Mouse (Mus musculus) heart, embryonic 16.5 days (tissue): Measurements from ENCODE around the gene Obox5. TPM values are rescaled to one million over a fixed set of nuclear protein-coding genes. Genes with fewer than 3 reads are reported as not detected.
"Not testable (repeated sequence)": the region's sequence is repeated elsewhere in the genome, so short reads cannot be mapped to it uniquely, and the experiment has no call there.

Experiments
- ATAC-seq: fragments of 200-750 bp; cut with Nextera tagmentation; replicated peaks from 2 replicates; pipeline ENCODE4 v1.8.0; 2017; ENCODE audit warnings: moderate number of reproducible peaks; ENCODE audit not compliant: insufficient read depth, low FRiP score; ENCODE audit errors: extremely low read depth
- H3K27ac ChIP-seq: fragments of 300-500 bp; sonication (generic); 2 replicates; pipeline ENCODE4 v1.5.1; 2014; ENCODE audit warnings: mild to moderate bottlenecking, low read length, control low read depth, moderate library complexity
- H3K27me3 ChIP-seq: fragments of 300-500 bp; sonication (generic); 2 replicates; pipeline ENCODE4 v1.6.1; 2014; ENCODE audit warnings: low read length, mixed read lengths; ENCODE audit not compliant: control insufficient read depth, insufficient read depth
- H3K36me3 ChIP-seq: fragments of 300-500 bp; sonication (generic); 2 replicates; pipeline ENCODE4 v1.6.1; 2014; ENCODE audit not compliant: control insufficient read depth, insufficient read depth
- H3K4me1 ChIP-seq: fragments of 300-500 bp; sonication (generic); 2 replicates; pipeline ENCODE4 v1.6.1; 2014; ENCODE audit warnings: low read length, mixed read lengths; ENCODE audit not compliant: control insufficient read depth, insufficient read depth
- H3K4me2 ChIP-seq: fragments of 300-500 bp; sonication (generic); 2 replicates; pipeline ENCODE4 v1.6.1; 2014; ENCODE audit warnings: low read depth, mild to moderate bottlenecking, control low read depth, low read length
- H3K4me3 ChIP-seq: fragments of 300-500 bp; sonication (generic); 2 replicates; pipeline ENCODE4 v1.5.1; 2014; ENCODE audit warnings: mild to moderate bottlenecking, control low read depth, low read length
- H3K9ac ChIP-seq: fragments of 300-500 bp; sonication (generic); 2 replicates; pipeline ENCODE4 v1.6.1; 2014; ENCODE audit warnings: low read length, control low read depth
- H3K9me3 ChIP-seq: fragments of 300-500 bp; sonication (generic); replicated peaks from 2 replicates; pipeline ENCODE4 v1.6.1; 2016; ENCODE audit warnings: low read length; ENCODE audit not compliant: control insufficient read depth
- WGBS: fragments of 180-500 bp; shearing (Covaris S2); extraction: QIAGEN DNeasy Blood & Tissue Kit; methylation state at CpG from one replicate; pipeline ENCODE4 v1.1.7; 2014; 5-methylcytosine and 5-hydroxymethylcytosine counted together
- polyA plus RNA-seq: library from polyadenylated mRNA; unstranded; fragments of >200 nt; fragmentation: Nextera tagmentation; extraction: Ambion mirVana; gene quantifications from 2 replicates; pipeline ENCODE4 v1.2.1, GENCODE M21; 2015

The Obox5 gene
- polyA plus RNA-seq, result not detected in 2 replicates

DNA sequence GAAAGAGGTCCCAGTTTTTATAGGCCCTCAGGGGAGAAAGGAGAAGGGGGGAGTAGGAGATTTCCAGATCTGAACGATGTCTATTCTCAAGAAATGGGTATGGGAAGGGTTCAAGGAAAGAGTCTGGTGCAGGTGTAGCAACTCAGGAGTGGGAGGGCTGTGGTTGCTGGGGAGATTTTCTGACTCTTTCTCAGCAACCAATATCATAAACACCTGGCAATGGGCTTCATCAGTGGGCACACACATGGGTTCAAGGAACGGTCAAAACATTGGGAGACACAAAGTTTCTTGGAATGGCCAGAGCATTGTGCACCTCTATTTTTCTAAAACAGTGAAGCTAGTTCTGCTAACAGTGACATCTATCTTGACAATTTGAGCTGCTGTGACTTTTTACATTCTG lies at the start of gene Obox5:
Obox5 (plus strand) TSS at position 301 of the 400 bp plus-strand sequence.
- H3K27me3 ChIP-seq, H3K9me3 ChIP-seq, ATAC-seq, H3K9ac ChIP-seq, H3K4me1 ChIP-seq, H3K27ac ChIP-seq, H3K36me3 ChIP-seq, H3K4me3 ChIP-seq, H3K4me2 ChIP-seq: not testable (repeated sequence)
- WGBS, result 90% methylated on average over 2 of the region's 2 CpGs

GRCm38 (mm10) chr7:15749296-15749695 lies 635 bp upstream of the Obox5 start:
- not testable (repeated sequence) for H3K27me3 ChIP-seq, H3K4me3 ChIP-seq, H3K4me1 ChIP-seq, H3K27ac ChIP-seq, ATAC-seq, H3K9ac ChIP-seq, H3K9me3 ChIP-seq, H3K36me3 ChIP-seq, H3K4me2 ChIP-seq
- WGBS, result 53% methylated on average over 5 of the region's 5 CpGs

Other genes with a start within 250 kb of the Obox5 start
- not detected in 2 replicates for gene Obox3, start 110.2 kb upstream of the Obox5 start, polyA plus RNA-seq
- gene Obox6, start 89.5 kb downstream of the Obox5 start, polyA plus RNA-seq, result not detected in 2 replicates
- gene Crx, start 129.8 kb downstream of the Obox5 start, polyA plus RNA-seq, result not detected in 2 replicates
- gene Crxos, start 132.5 kb downstream of the Obox5 start, polyA plus RNA-seq, result not detected in 2 replicates
- gene Selenow, start 172.3 kb downstream of the Obox5 start, polyA plus RNA-seq, result 654 and 659 TPM in 2 replicates
- 128 and 154 TPM in 2 replicates for gene Nop53, start 195.9 kb downstream of the Obox5 start, polyA plus RNA-seq
- 61.8 and 66.7 TPM in 2 replicates for gene Ehd2, start 217.4 kb downstream of the Obox5 start, polyA plus RNA-seq